Mouse (Mus musculus): Measurements from ENCODE around the gene Pex7. TPM values are rescaled to one million over a fixed set of nuclear protein-coding genes. Genes with fewer than 3 reads are reported as not detected.

Gene Pex7
- total and polyA plus RNA-seq, 3 experiments: 15.8 to 22.1 TPM; not detected in 1

- TF ChIP-seq ZNF384 (IDR thresholded peaks at IDR 0.05; ENCODE audit: low read depth, low read length) (no peak; the same call in none of the 2 replicates), GATA1 (IDR thresholded peaks at IDR 0.05; ENCODE audit: low read depth, low read length) (peak; percentile 99), USF2 (IDR thresholded peaks at IDR 0.05; ENCODE audit: borderline replicate concordance in 1 of 2, insufficient read depth in 1 of 2, low read depth in 1 of 2, low read length in 2 of 2) (peak in 1 of 2 experiments; percentile 71; a peak in 1 of 4 replicates), TCF12 (IDR thresholded peaks at IDR 0.05; ENCODE audit: low read depth, low read length) (peak; percentile 96), TAL1 (IDR thresholded peaks at IDR 0.05; ENCODE audit: low read length) (peak; percentile 94), ZMIZ1 (IDR thresholded peaks at IDR 0.05; ENCODE audit: low read depth, low read length) (peak; percentile 49; the same call in 1 of the 2 replicates), POLR2AphosphoS2 (IDR thresholded peaks at IDR 0.05; ENCODE audit: low read length) (peak; percentile 93), NELFE (IDR thresholded peaks at IDR 0.05; ENCODE audit: low read depth, low read length) (peak; percentile 60), UBTF (IDR thresholded peaks at IDR 0.05; ENCODE audit: borderline replicate concordance, insufficient read depth, low read depth, low read length) (no peak), BHLHE40 (IDR thresholded peaks at IDR 0.05; ENCODE audit: borderline replicate concordance, low read depth, low read length) (peak; percentile 96), SIN3A (IDR thresholded peaks at IDR 0.05; ENCODE audit: low read length) (peak; percentile 88), CHD2 (IDR thresholded peaks at IDR 0.05; ENCODE audit: low read length) (no peak), JUND (IDR thresholded peaks at IDR 0.05; ENCODE audit: low read depth, low read length) (no peak; the same call in 1 of the 2 replicates), RCOR1 (IDR thresholded peaks at IDR 0.05; ENCODE audit: low read depth, low read length) (peak; percentile 90), ZKSCAN1 (IDR thresholded peaks at IDR 0.05; ENCODE audit: low read depth, low read length) (no peak), E2F4 (IDR thresholded peaks at IDR 0.05; ENCODE audit: borderline replicate concordance, low read depth, low read length) (no peak), HCFC1 (IDR thresholded peaks at IDR 0.05; ENCODE audit: low read depth, low read length) (peak; percentile 69), MAX (IDR thresholded peaks at IDR 0.05; ENCODE audit: low read length) (peak; percentile 81), USF1 (IDR thresholded peaks at IDR 0.05; ENCODE audit: low read depth, low read length) (peak; percentile 95), KAT2A (conservative IDR thresholded peaks at IDR 0.05; ENCODE audit: low read depth, low read length) (peak; percentile 45; the same call in 1 of the 2 replicates), MYC (IDR thresholded peaks at IDR 0.05; ENCODE audit: low read depth, low read length) (peak; percentile 80; the same call in 1 of the 2 replicates), EP300 (IDR thresholded peaks at IDR 0.05; ENCODE audit: low read depth in 1 of 2, low read length in 2 of 2) (peak; percentile 98), MEF2A (IDR thresholded peaks at IDR 0.05; ENCODE audit: extremely low read depth, insufficient replicate concordance, low read depth, low read length, poor library complexity, severe bottlenecking) (no peak), ZC3H11A (IDR thresholded peaks at IDR 0.05; ENCODE audit: low read depth, low read length) (no peak), SMC3 (IDR thresholded peaks at IDR 0.05; ENCODE audit: low read depth, low read length) (no peak), MXI1 (IDR thresholded peaks at IDR 0.05; ENCODE audit: low read depth, low read length) (peak; percentile 58; the same call in 1 of the 2 replicates)
Measured at GRCm38 (mm10) chr10:19886249-19886648, 21.2 kb downstream of the Pex7 start (continued).
